8 mouse cellular contexts compared by ENCODE assay signal in genomic region chr19:6268170-6268528, GRCm38 (mm10). TPM values are rescaled to one million over a fixed set of nuclear protein-coding genes. Genes with fewer than 3 reads are reported as not detected.
A peak's percentile ranks its signal among the peaks of the same experiment; 100 is the strongest.
DNase-seq lines count a peak whose midpoint lies in the region; TF ChIP-seq lines count a peak whose summit lies in the region.

No protein-coding gene starts in this region.

- no peak overlapping the region for H3K4me3 ChIP-seq in left cerebral cortex, adult 2 months
- H3K4me3 ChIP-seq in megakaryocyte, embryonic 14.5 days (replicated peaks) = peak overlapping the region; percentile 44

- no peaks in the 10 kb centered on the region for H3K9me3 ChIP-seq in megakaryocyte, embryonic 14.5 days

- intact Hi-C loops in left cerebral cortex, adult 2 months (cut with DNase I) = loop anchor here (1.0 to 2.0 kb wide), 2 partner anchors 37 to 63 kb away; no protein-coding TSS in a partner anchor

- DNase-seq in T-cell, adult 2 months (ENCODE audit: low spot score) = peak; percentile 85
- peak; percentile 90 for DNase-seq in cerebellum, adult 9-11 months
- peak; percentile 90 for DNase-seq in gastrocnemius, adult 18-20 months (ENCODE audit: low spot score)
- DNase-seq in hindlimb bud, embryonic 11.5 days (ENCODE audit: extremely low spot score, low read depth, low spot score) = peak; percentile 90
- peak; percentile 76 to 84 for DNase-seq in left cerebral cortex, adult 2 months (ENCODE audit: extremely low spot score in 1 of 2, low spot score in 2 of 2)
- DNase-seq in right cerebral cortex, postnatal 25 days = peak; percentile 68
- peak; percentile 88 for DNase-seq in urinary bladder, postnatal 25 days (ENCODE audit: low spot score)

- peaks cover 2% of the 10 kb centered on the region for H3K36me3 ChIP-seq in megakaryocyte, embryonic 14.5 days (replicated peaks; ENCODE audit: low read length)

- peak; percentile 95 for TF ChIP-seq CTCF in left cerebral cortex, adult 2 months (IDR thresholded peaks at IDR 0.05)

- H3K4me1 ChIP-seq in megakaryocyte, embryonic 14.5 days = peaks cover 48% of the 10 kb centered on the region

- no peak overlapping the region for H3K27ac ChIP-seq in left cerebral cortex, adult 2 months

- peaks cover 4% of the 10 kb centered on the region for H3K27me3 ChIP-seq in megakaryocyte, embryonic 14.5 days (replicated peaks)

RNA-seq across cellular contexts. Expression of gene Ehd1, which starts 8.4 kb away (rescaled TPM):
- total RNA-seq in gastrocnemius, adult 18-20 months (2021) = 10 to 100 TPM; 30.2 to 40.3 TPM
- total RNA-seq in left cerebral cortex, adult 2 months (2021) = 10 to 100 TPM; 36.4 to 43.5 TPM
- polyA plus RNA-seq in megakaryocyte, embryonic 14.5 days (2012; ENCODE audit: insufficient read depth, low replicate concordance) = 474 and 728 TPM in 2 replicates

RNA-seq across cellular contexts. Expression of gene Atg2a, which starts 26.7 kb away (rescaled TPM):
- 10 to 100 TPM; 16.7 to 20.0 TPM for total RNA-seq in gastrocnemius, adult 18-20 months (2021)
- 10 to 100 TPM; 37.4 to 40.1 TPM for total RNA-seq in left cerebral cortex, adult 2 months (2021)
- 34.7 and 62.6 TPM in 2 replicates for polyA plus RNA-seq in megakaryocyte, embryonic 14.5 days (2012; ENCODE audit: insufficient read depth, low replicate concordance)

RNA-seq across cellular contexts. Expression of gene Ppp2r5b, which starts 32.5 kb away (rescaled TPM):
- total RNA-seq in gastrocnemius, adult 18-20 months (2021) = 10 to 100 TPM; 34.9 to 38.2 TPM
- total RNA-seq in left cerebral cortex, adult 2 months (2021) = 100 to 1,000 TPM; 149 to 158 TPM
- 26.0 and 29.6 TPM in 2 replicates for polyA plus RNA-seq in megakaryocyte, embryonic 14.5 days (2012; ENCODE audit: insufficient read depth, low replicate concordance)

RNA-seq across cellular contexts. Expression of gene Cdc42bpg, which starts 38.1 kb away (rescaled TPM):
- 1 to 10 TPM; 6.4 to 8.8 TPM for total RNA-seq in gastrocnemius, adult 18-20 months (2021)
- 1 to 10 TPM; 3.4 to 4.1 TPM for total RNA-seq in left cerebral cortex, adult 2 months (2021)
- 4.8 and 6.6 TPM in 2 replicates for polyA plus RNA-seq in megakaryocyte, embryonic 14.5 days (2012; ENCODE audit: insufficient read depth, low replicate concordance)

RNA-seq across cellular contexts. Expression of gene Gpha2, which starts 42.0 kb away (rescaled TPM):
- total RNA-seq in gastrocnemius, adult 18-20 months (2021) = not detected
- not detected for total RNA-seq in left cerebral cortex, adult 2 months (2021)
- not detected in 2 replicates for polyA plus RNA-seq in megakaryocyte, embryonic 14.5 days (2012; ENCODE audit: insufficient read depth, low replicate concordance)
